Mouse (Mus musculus) ES-E14 (cell line): ENCODE measurements around the gene Dctpp1. TPM values are rescaled to one million over a fixed set of nuclear protein-coding genes. Genes with fewer than 3 reads are reported as not detected.

Source experiments
- DNase-seq: peaks from one replicate; pipeline ENCODE4 v3.0.0-alpha.2; 2013; ENCODE audit warnings: low read depth, low spot score
- H3K27ac ChIP-seq: 2 replicates; pipeline ENCODE4 v1.5.1; 2012; ENCODE audit warnings: low read depth, mild to moderate bottlenecking, low read length, moderate library complexity, mixed read lengths; ENCODE audit not compliant: poor library complexity, insufficient read depth, severe bottlenecking
- H3K36me3 ChIP-seq: 2 replicates; pipeline ENCODE4 v1.6.1; 2012; ENCODE audit warnings: mild to moderate bottlenecking, low read length, moderate library complexity, mixed read lengths; ENCODE audit not compliant: control insufficient read depth, poor library complexity, insufficient read depth, severe bottlenecking
- H3K4me1 ChIP-seq, 2 experiments: fragments of 150-350 bp in 1 of 2; sonication (generic) in 1 of 2; 2 replicates each; pipeline ENCODE4 v1.6.1; 2012; ENCODE audit warnings: low read length in 2 of 2, mild to moderate bottlenecking in 1 of 2, mixed read lengths in 1 of 2; ENCODE audit not compliant: control insufficient read depth in 2 of 2, insufficient read depth in 2 of 2, poor library complexity in 1 of 2
- H3K4me3 ChIP-seq, 2 experiments: fragments of 150-350 bp in 1 of 2; sonication (generic) in 1 of 2; 2 replicates each; pipeline ENCODE4 v1.5.1; 2012; ENCODE audit warnings: low read length in 2 of 2, low read depth in 1 of 2, mild to moderate bottlenecking in 1 of 2, mixed read lengths in 1 of 2; ENCODE audit not compliant: insufficient read depth in 1 of 2, poor library complexity in 1 of 2, severe bottlenecking in 1 of 2
- H3K9ac ChIP-seq: 2 replicates; pipeline ENCODE4 v1.6.1; 2012; ENCODE audit warnings: low read depth, mild to moderate bottlenecking, low read length, mixed read lengths; ENCODE audit not compliant: poor library complexity, insufficient read depth, severe bottlenecking
- H3K9me3 ChIP-seq: fragments of 150-350 bp; sonication (generic); 2 replicates; pipeline ENCODE4 v1.6.1; 2012; ENCODE audit warnings: low read depth, mild to moderate bottlenecking, low read length; ENCODE audit not compliant: control insufficient read depth, insufficient read depth
- CHD2 ChIP-seq: IDR thresholded peaks from 2 replicates; pipeline ENCODE4 v1.6.1; 2014; ENCODE audit warnings: mild to moderate bottlenecking, low read depth, low read length, inconsistent platforms
- HCFC1 ChIP-seq: IDR thresholded peaks from 2 replicates; pipeline ENCODE4 v1.6.1; 2012; ENCODE audit warnings: low read length, inconsistent platforms, borderline replicate concordance; ENCODE audit not compliant: insufficient read depth
- MAFK ChIP-seq: IDR thresholded peaks from 2 replicates; pipeline ENCODE4 v1.6.1; 2014; ENCODE audit warnings: mild to moderate bottlenecking, low read depth, low read length, inconsistent platforms; ENCODE audit not compliant: insufficient read depth
- ZC3H11A ChIP-seq: IDR thresholded peaks from 2 replicates; pipeline ENCODE4 v1.6.1; 2012; ENCODE audit warnings: low read depth, mild to moderate bottlenecking, inconsistent platforms, low read length, borderline replicate concordance
- ZNF384 ChIP-seq: IDR thresholded peaks from 2 replicates; pipeline ENCODE4 v1.6.1; 2012; ENCODE audit warnings: low read depth, low read length, inconsistent platforms
- in situ Hi-C, 2 experiments: fragments of 600-800 bp; cut with MboI; formaldehyde crosslinking; loops; one replicate each; pipeline ENCODE4 v1.15.1; 2025; ENCODE audit warnings: low sequenced_read_pairs in 2 of 2, inconsistent platforms in 1 of 2; ENCODE audit not compliant: unreplicated experiment in 2 of 2
- total RNA-seq: library from RNA; depleted of rRNA; stranded (reverse); fragments of 300-350 nt; gene quantifications from 2 replicates; pipeline ENCODE4 v1.2.3, GENCODE M21; 2012

Dctpp1 gene
- total RNA-seq, 1 experiment, result 391 TPM

DNA sequence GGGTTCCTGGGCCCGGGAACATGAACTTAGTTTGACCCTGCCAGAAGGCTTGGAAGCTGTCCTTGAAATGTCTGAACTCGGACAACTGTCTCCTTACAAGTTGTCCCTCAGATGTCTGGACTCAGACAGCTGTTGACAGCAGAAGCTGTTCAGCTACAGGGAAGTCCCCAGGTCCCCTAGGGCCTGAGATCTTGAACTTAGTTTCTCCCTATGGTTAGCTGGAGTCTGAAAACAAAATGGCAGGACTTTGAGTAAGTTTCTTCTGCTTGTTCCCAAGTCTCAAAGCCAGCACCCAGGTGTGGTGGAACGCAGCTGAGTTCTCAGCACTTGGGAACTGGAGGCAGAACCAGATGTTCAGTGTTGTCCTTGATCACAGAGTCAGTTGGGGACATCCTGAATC is 19.6 kb upstream of the Dctpp1 start:
- TF ChIP-seq CHD2 (no peak), HCFC1 (no peak), MAFK (no peak), ZC3H11A (no peak), ZNF384 (no peak)
- DNase-seq, result no peak
- in situ Hi-C loops, result no loop called here

DNA sequence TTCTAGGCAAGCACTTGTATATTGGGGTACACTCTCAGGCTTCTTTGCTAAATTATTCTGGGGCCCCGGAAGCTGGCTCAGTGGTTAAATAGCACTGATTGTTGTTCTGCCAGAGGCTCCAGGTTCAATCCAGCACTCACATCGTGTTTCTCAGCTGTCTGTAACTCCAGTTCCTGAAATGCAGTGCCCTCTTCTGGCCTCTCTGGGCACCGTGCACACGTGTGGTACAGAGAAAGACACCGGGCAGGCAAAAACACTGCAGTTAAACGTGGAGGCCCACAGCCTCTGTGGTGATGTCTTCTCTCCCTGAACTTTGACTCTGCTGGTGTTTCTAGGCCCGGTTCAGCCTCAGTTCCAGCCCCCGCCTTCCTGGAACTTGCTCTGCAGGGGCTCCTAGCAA is 17.8 kb upstream of the Dctpp1 start:
- H3K9me3 ChIP-seq, result no peaks in the 10 kb centered on the region
- no peaks in the 10 kb centered on the region for H3K36me3 ChIP-seq
- no peak for DNase-seq
- peak overlapping the region; percentile 36 for H3K9ac ChIP-seq
- in situ Hi-C loops, result no loop called here
- peaks cover 0 to 14% of the 10 kb centered on the region in 2 experiments; a peak in 3 of 4 replicates for H3K4me1 ChIP-seq
- TF ChIP-seq ZC3H11A (0 out of 2 replicates have a peak, but pooled peaks have one; percentile 1), HCFC1 (no peak)
- no peak overlapping the region for H3K27ac ChIP-seq
- H3K4me3 ChIP-seq, result no peak overlapping the region

More for the DNA sequence above, 19.6 kb upstream of the Dctpp1 start:
- H3K9me3 ChIP-seq, result no peaks in the 10 kb centered on the region
- no peak overlapping the region for H3K9ac ChIP-seq
- H3K4me3 ChIP-seq, result no peak overlapping the region
- H3K4me1 ChIP-seq, result peaks cover 0 to 14% of the 10 kb centered on the region in 2 experiments
- H3K36me3 ChIP-seq, result no peaks in the 10 kb centered on the region
- H3K27ac ChIP-seq, result no peak overlapping the region

DNA sequence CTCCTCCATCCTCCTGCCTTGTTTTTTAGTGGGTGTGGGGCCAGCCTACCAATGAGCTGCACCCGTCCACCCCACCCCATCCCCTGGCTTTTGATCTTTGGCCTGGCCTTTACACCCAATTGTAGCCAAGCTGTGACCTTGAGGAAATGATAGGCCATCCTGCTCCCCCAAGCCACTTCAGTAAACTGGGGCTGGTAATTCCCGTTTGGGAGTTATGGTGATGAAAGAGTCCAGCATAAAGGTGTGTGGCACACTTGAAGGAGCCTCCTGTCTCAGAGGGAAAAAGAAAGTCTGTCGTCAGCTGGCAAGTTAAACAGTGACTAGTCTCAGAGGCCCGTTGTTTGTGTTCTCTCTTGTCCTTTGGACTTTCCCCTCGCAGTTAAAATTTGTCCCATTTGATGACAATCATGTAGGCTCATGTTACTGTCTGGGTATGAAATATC is 16.0 kb upstream of the Dctpp1 start:
- TF ChIP-seq HCFC1, result no peak
- TF ChIP-seq MAFK, result no peak
- TF ChIP-seq ZNF384, result no peak
- TF ChIP-seq ZC3H11A, result no peak
- no peak for TF ChIP-seq CHD2
- Histone ChIP-seq H3K4me1 (peaks cover 0 to 14% of the 10 kb centered on the region in 2 experiments; a peak in 3 of 4 replicates), H3K4me3 (no peak overlapping the region), H3K9ac (no peak overlapping the region), H3K9me3 (no peaks in the 10 kb centered on the region), H3K27ac (no peak overlapping the region), H3K36me3 (peaks cover 7% of the 10 kb centered on the region; the same call in 1 of the 2 replicates)
- in situ Hi-C loops, result no loop called here
- no peak for DNase-seq

DNA sequence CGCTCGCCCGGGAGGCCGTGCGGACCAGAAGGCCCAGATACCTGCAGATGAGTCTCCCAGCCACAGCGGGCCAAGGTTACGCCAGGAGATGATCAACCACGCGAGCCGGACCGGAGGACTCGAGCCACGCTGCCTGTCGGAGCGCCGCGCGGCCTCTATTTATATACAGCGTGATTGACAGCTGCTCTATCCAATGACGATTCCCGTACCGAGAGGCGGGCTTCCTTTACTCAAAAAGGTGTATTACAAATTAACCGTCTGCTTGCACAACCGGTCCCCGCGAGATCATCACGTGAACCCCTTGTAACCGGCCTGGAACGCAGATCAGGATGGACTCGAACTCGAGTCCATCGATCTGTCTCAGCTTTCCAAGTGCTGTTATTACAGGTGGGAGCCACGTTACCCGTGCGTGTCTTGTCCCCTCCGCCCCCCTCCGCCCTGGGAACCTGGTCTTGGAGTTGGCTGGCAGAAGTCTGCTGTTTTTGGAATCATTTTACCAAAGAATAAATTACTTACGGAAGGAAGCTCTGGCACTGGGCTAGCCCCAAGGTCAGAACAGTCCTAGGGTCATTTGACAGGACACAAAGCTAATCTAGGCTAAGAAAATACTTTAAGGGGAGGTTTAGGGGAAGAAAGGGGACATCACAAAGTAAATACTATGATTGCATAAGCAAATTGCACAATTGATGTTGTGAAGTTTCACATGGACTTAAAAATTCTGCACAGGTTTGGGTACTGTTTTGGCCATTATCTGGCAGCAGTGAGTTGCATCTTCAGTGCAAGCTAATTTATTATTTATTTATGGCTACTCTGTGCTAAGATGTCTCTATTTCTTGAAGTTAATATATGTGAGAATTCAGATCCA is 13.6 kb upstream of the Dctpp1 start, which contains the start of gene Sephs2:
Sephs2 (minus strand) TSS at position 131 of the 865 bp plus-strand sequence.
- Histone ChIP-seq H3K4me3 (peak within 1 kb of the TSS; percentile 86 to 93), H3K4me1 (peaks cover 0 to 10% of the 10 kb centered on the region in 2 experiments; a peak in 2 of 4 replicates), H3K9ac (peak within 1 kb of the TSS; percentile 96), H3K36me3 (peaks cover 11% of the 10 kb centered on the region), H3K9me3 (no peaks in the 10 kb centered on the region), H3K27ac (peak within 1 kb of the TSS; percentile 56; the same call in 1 of the 2 replicates)
- no peak for TF ChIP-seq ZNF384
- TF ChIP-seq ZC3H11A, result no peak
- TF ChIP-seq HCFC1, result peak; percentile 67; the same call in 1 of the 2 replicates
- TF ChIP-seq CHD2, result peak; percentile 90
- TF ChIP-seq MAFK, result no peak
- peak; percentile 90 for DNase-seq
- in situ Hi-C loops, result no loop called here
